Mouse (Mus musculus): Measurements from ENCODE around the gene Nabp2.

- TF ChIP-seq CTCF (IDR thresholded peaks at IDR 0.05; ENCODE audit: control insufficient read depth, insufficient read depth, insufficient read length) (no peak), MAX (IDR thresholded peaks at IDR 0.05) (no peak), USF1 (IDR thresholded peaks at IDR 0.05; ENCODE audit: low read depth) (no peak), MYOD1 (IDR thresholded peaks at IDR 0.05; ENCODE audit: control insufficient read depth, insufficient read length, low read depth) (no peak), CEBPB (IDR thresholded peaks at IDR 0.05; ENCODE audit: low read depth) (no peak)
Observed at GRCm38 (mm10) chr10:128359226-128359625, 52.1 kb downstream of the Nabp2 start.
